Mouse (Mus musculus) midbrain, embryonic 16.5 days (tissue): ENCODE measurements around the gene Prickle3. TPM values are rescaled to one million over a fixed set of nuclear protein-coding genes. Genes with fewer than 3 reads are reported as not detected.

Experiments used
- ATAC-seq: fragments of 200-750 bp; cut with Nextera tagmentation; 2 replicates; pipeline ENCODE4 v1.8.0; 2017; ENCODE audit warnings: moderate TSS enrichment
- H3K27ac ChIP-seq: fragments of 300-500 bp; sonication (generic); 2 replicates; pipeline ENCODE4 v1.5.1; 2014; ENCODE audit warnings: mild to moderate bottlenecking, low read length, mixed read lengths
- H3K27me3 ChIP-seq: fragments of 300-500 bp; sonication (generic); 2 replicates; pipeline ENCODE4 v1.6.1; 2014; ENCODE audit warnings: low read depth, low read length, mixed read lengths; ENCODE audit not compliant: control insufficient read depth, insufficient read depth
- H3K36me3 ChIP-seq: fragments of 300-500 bp; sonication (generic); 2 replicates; pipeline ENCODE4 v1.6.1; 2014; ENCODE audit warnings: mild to moderate bottlenecking, low read length, moderate library complexity, mixed read lengths; ENCODE audit not compliant: control insufficient read depth, insufficient read depth
- H3K4me1 ChIP-seq: fragments of 300-500 bp; sonication (generic); 2 replicates; pipeline ENCODE4 v1.6.1; 2014; ENCODE audit warnings: mild to moderate bottlenecking, low read length, mixed read lengths; ENCODE audit not compliant: control insufficient read depth, insufficient read depth
- H3K4me2 ChIP-seq: fragments of 300-500 bp; sonication (generic); 2 replicates; pipeline ENCODE4 v1.6.1; 2014; ENCODE audit warnings: mild to moderate bottlenecking, low read length, mixed read lengths
- H3K4me3 ChIP-seq: fragments of 300-500 bp; sonication (generic); 2 replicates; pipeline ENCODE4 v1.5.1; 2014; ENCODE audit warnings: low read depth, mild to moderate bottlenecking, low read length, moderate library complexity, mixed read lengths
- H3K9ac ChIP-seq: fragments of 300-500 bp; sonication (generic); 2 replicates; pipeline ENCODE4 v1.6.1; 2014; ENCODE audit warnings: low read depth, low read length, mixed read lengths
- H3K9me3 ChIP-seq: fragments of 300-500 bp; sonication (generic); replicated peaks from 2 replicates; pipeline ENCODE4 v1.6.1; 2014; ENCODE audit warnings: mild to moderate bottlenecking, low read length, mixed read lengths; ENCODE audit not compliant: control insufficient read depth, poor library complexity, severe bottlenecking
- WGBS: fragments of 180-500 bp; shearing (Covaris S2); extraction: QIAGEN DNeasy Blood & Tissue Kit; methylation state at CpG from one replicate; pipeline ENCODE4 v1.1.7; 2014; 5-methylcytosine and 5-hydroxymethylcytosine counted together
- polyA plus RNA-seq: library from polyadenylated mRNA; unstranded; fragments of >200 nt; fragmentation: Nextera tagmentation; extraction: Ambion mirVana; gene quantifications from 2 replicates; pipeline ENCODE4 v1.2.1, GENCODE M21; 2015

The Prickle3 gene
- polyA plus RNA-seq, 1 experiment from 2014 or later: 1.9 TPM

GRCm38 (mm10) chrX:7665739-7666502 is 8.9 kb downstream of the Prickle3 start:
- 76% methylated on average over 21 of the region's 21 CpGs for WGBS
- ATAC-seq: no peak
- Histone ChIP-seq H3K4me3 (no peak overlapping the region), H3K9ac (no peak overlapping the region), H3K27ac (no peak overlapping the region), H3K4me1 (no peaks in the 10 kb centered on the region), H3K27me3 (no peaks in the 10 kb centered on the region), H3K4me2 (no peak overlapping the region), H3K36me3 (no peaks in the 10 kb centered on the region), H3K9me3 (no peaks in the 10 kb centered on the region)

GRCm38 (mm10) chrX:7670390-7670881 is 13.4 kb downstream of the Prickle3 start:
- H3K9ac ChIP-seq: 0 out of 2 replicates have a peak overlapping the region, but pooled peaks have one; percentile 20
- H3K4me3 ChIP-seq: peak overlapping the region; percentile 36
- 15% methylated on average over 13 of the region's 19 CpGs for WGBS
- ATAC-seq: peak; percentile 62
- no peaks in the 10 kb centered on the region for H3K4me1 ChIP-seq
- H3K9me3 ChIP-seq: no peaks in the 10 kb centered on the region
- H3K36me3 ChIP-seq: no peaks in the 10 kb centered on the region
- peak overlapping the region; percentile 53 for H3K4me2 ChIP-seq
- H3K27me3 ChIP-seq: no peaks in the 10 kb centered on the region
- no peak overlapping the region for H3K27ac ChIP-seq

GRCm38 (mm10) chrX:7670921-7671623 is 14.0 kb downstream of the Prickle3 start, which contains the start of gene Plp2:
Gene Plp2, minus strand, starts transcription at chrX:7671390.
- 18% methylated on average over 33 of the region's 36 CpGs for WGBS
- Histone ChIP-seq H3K9ac (peak within 1 kb of the TSS; percentile 34; the same call in 1 of the 2 replicates), H3K4me2 (peak within 1 kb of the TSS; percentile 53), H3K9me3 (no peaks in the 10 kb centered on the region), H3K36me3 (no peaks in the 10 kb centered on the region), H3K27me3 (no peaks in the 10 kb centered on the region), H3K4me3 (peak within 1 kb of the TSS; percentile 36), H3K27ac (no peak within 1 kb of the TSS), H3K4me1 (no peaks in the 10 kb centered on the region)
- ATAC-seq: no peak; the same call in 1 of the 2 replicates

GRCm38 (mm10) chrX:7672739-7673138 is 15.7 kb downstream of the Prickle3 start:
- Histone ChIP-seq H3K9me3 (no peaks in the 10 kb centered on the region), H3K36me3 (no peaks in the 10 kb centered on the region), H3K9ac (no peak overlapping the region), H3K4me3 (no peak overlapping the region), H3K27me3 (no peaks in the 10 kb centered on the region), H3K4me2 (no peak overlapping the region), H3K4me1 (no peaks in the 10 kb centered on the region), H3K27ac (no peak overlapping the region)
- 53% methylated on average over 6 of the region's 6 CpGs for WGBS
- no peak for ATAC-seq

- ATAC-seq: no peak
- no peak overlapping the region for H3K27ac ChIP-seq
- H3K4me1 ChIP-seq: no peaks in the 10 kb centered on the region
- no peaks in the 10 kb centered on the region for H3K27me3 ChIP-seq
- WGBS: 47% methylated on average over 12 of the region's 12 CpGs
- no peak overlapping the region for H3K9ac ChIP-seq
- H3K36me3 ChIP-seq: no peaks in the 10 kb centered on the region
- no peak overlapping the region; the same call in 1 of the 2 replicates for H3K4me2 ChIP-seq
- no peak overlapping the region for H3K4me3 ChIP-seq
- no peaks in the 10 kb centered on the region for H3K9me3 ChIP-seq
These were observed 16.7 kb downstream of the Prickle3 start for GRCm38 (mm10) chrX:7673578-7674281.

- H3K36me3 ChIP-seq: no peaks in the 10 kb centered on the region
- peak overlapping the region; percentile 27 for H3K4me3 ChIP-seq
- WGBS: 30% methylated on average over 28 of the region's 28 CpGs
- no peaks in the 10 kb centered on the region for H3K4me1 ChIP-seq
- no peak overlapping the region for H3K27ac ChIP-seq
- H3K9ac ChIP-seq: peak overlapping the region; percentile 44; the same call in 1 of the 2 replicates
- ATAC-seq: peak; percentile 26; the same call in 1 of the 2 replicates
- H3K9me3 ChIP-seq: no peaks in the 10 kb centered on the region
- H3K27me3 ChIP-seq: no peaks in the 10 kb centered on the region
- H3K4me2 ChIP-seq: peak overlapping the region; percentile 49
These were observed 17.4 kb downstream of the Prickle3 start for GRCm38 (mm10) chrX:7674284-7675000.

GRCm38 (mm10) chrX:7675001-7675380 is 17.9 kb downstream of the Prickle3 start:
- no peak overlapping the region for H3K27ac ChIP-seq
- H3K36me3 ChIP-seq: no peaks in the 10 kb centered on the region
- no peaks in the 10 kb centered on the region for H3K9me3 ChIP-seq
- WGBS: 37% methylated on average over 10 of the region's 10 CpGs
- peak overlapping the region; percentile 27 for H3K4me3 ChIP-seq
- H3K4me1 ChIP-seq: no peaks in the 10 kb centered on the region
- peak overlapping the region; percentile 49 for H3K4me2 ChIP-seq
- H3K27me3 ChIP-seq: no peaks in the 10 kb centered on the region
- ATAC-seq: peak; percentile 16; the same call in 1 of the 2 replicates
- H3K9ac ChIP-seq: peak overlapping the region; percentile 44; the same call in 1 of the 2 replicates

- WGBS: 46% methylated on average over 3 of the region's 3 CpGs
- Histone ChIP-seq H3K9ac (no peak overlapping the region), H3K9me3 (no peaks in the 10 kb centered on the region), H3K4me3 (no peak overlapping the region), H3K27ac (no peak overlapping the region), H3K4me2 (no peak overlapping the region), H3K36me3 (no peaks in the 10 kb centered on the region), H3K4me1 (no peaks in the 10 kb centered on the region), H3K27me3 (no peaks in the 10 kb centered on the region)
- no peak for ATAC-seq
These were observed 21.9 kb downstream of the Prickle3 start for GRCm38 (mm10) chrX:7678986-7679385.
